Mouse (Mus musculus): Measurements from ENCODE around the gene Pde4a.

The Pde4a gene

GRCm38 (mm10) chr9:21165041-21165951, at the start of gene Pde4a:
Gene Pde4a, plus strand, starts transcription at chr9:21165714.
- no peak for DNase-seq (ENCODE audit: low spot score)

DNA sequence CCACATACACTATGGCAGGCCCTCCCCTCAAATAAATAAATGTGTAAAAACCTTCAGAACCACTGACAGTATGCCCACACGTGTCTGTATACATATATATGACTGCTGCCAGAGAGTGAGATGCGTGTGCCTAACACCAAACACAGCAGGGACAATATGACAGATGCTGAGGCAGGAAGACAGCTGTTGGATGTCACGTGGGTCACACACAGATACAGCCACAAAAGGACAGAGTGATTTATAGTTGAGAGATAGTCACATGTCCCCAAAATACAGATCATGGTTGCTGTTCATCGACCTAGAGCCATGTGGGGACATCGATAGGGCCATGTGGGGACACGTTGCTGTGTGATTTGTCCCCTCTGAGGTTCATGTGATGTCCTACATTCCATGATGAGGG, 48.4 kb upstream of the Pde4a start:
- DNase-seq (ENCODE audit: low spot score): no peak

DNA sequence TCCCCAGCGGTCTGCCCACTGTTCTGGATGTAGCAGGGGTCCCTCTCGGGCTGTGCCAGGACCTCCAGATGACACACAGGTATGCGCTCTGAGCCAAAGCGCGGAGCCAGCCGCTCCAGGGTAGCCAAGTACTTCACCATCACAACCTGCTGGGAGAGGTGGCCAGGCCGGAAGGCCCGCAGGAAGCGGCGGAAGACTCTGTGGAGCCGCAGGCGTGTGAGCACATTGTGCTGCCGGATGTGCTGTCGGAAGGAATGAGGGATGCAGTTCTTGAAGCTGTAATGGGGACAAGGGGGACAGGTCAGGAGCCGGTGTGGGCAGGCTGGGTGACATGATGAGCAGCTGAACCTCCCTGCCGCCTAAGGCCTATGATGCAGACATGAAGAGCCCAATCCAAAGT, 44.0 kb upstream of the Pde4a start:
- DNase-seq (ENCODE audit: low spot score): no peak

- no peak for DNase-seq (ENCODE audit: low spot score)
Observed at GRCm38 (mm10) chr9:21124837-21125236, 40.7 kb upstream of the Pde4a start.

GRCm38 (mm10) chr9:21125502-21126258, 39.8 kb upstream of the Pde4a start:
- no peak for DNase-seq (ENCODE audit: low spot score)

- no peak for DNase-seq (ENCODE audit: low spot score)
Observed at GRCm38 (mm10) chr9:21126259-21126627, 39.3 kb upstream of the Pde4a start.

DNA sequence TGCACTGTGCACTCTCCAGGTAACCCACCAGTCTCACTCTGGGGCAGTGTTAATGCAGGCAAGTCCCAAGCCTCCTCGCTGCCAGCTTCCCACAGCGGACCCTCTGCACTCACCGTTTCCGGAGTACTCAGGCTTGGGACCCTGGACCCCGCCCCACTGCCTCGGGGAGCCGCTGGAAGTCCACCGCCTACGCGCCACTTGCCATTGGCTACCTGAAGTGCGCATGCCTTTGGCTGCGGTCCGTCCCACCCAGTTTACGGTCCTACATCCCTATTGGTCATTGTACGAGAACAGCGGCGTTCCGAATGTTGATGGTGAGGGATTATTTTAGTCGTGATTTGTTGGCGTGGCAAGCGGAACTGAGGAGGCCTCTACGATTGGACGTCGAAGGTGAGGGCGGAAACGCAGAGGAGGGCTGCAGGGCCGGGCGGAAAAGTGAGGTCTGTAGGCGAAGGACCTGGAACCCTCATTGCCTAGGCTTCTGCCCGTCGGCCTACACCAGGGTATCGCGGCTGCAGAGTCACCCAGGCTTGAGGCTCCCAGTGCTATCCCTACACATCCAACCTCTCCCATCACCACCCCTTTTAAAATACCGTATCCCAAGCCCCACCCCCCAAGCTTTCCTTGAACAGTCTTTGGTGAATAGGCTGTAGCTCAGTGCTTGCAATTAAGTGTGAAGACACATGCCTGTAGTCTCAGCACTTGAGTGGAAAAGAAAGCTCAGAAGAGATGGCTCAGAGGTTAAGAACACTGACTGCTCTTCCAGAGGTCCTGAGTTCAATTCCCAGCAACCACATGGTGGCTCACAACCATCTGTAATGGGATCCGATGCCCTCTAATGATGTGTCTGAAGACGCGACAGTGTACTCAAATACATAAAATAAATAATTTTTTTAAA, 34.2 kb upstream of the Pde4a start, which contains the start of gene Tyk2:
Gene Tyk2 (minus strand): TSS at position 185 of the 898 bp plus-strand sequence.
- DNase-seq (ENCODE audit: low spot score): peak; percentile 82

- no peak for DNase-seq (ENCODE audit: low spot score)
Observed at GRCm38 (mm10) chr9:21132102-21132775, 33.3 kb upstream of the Pde4a start.

GRCm38 (mm10) chr9:21133064-21133707, 32.3 kb upstream of the Pde4a start:
- no peak for DNase-seq (ENCODE audit: low spot score)

DNA sequence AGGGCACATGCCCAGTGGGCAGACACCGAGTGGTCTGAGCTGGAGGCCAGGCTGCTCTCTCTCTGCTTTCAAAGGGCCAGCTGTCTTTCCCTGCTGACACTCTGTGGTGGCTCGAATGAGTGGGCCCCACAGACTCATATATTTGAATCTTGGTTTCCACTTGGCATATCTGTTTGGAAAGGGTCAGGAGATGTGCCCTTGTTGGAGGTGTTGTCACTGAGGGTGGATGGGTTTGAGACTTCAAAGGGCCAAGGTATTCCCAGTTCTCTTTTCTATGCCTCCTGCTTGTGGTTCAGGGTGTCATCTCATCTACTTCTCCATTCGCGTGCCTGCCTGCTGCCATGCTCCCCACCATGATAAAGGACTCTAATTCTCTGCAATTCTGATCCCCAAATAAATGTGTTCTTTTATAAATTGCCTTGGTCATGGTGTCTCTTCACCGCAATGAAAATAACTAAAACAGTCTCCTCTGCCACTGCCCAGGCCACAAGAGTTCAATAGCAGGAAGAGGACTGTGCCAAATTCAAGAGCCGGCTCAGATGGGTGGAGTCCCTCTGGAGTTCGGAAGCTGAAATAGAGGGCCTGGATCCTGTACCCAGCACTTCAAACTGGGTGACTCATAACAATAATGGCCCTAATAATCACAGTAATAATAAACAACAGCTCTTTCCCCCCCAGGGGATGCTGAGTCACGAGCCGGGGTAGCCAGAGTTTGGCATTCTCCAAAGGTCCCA, 30.8 kb upstream of the Pde4a start:
- no peak for DNase-seq (ENCODE audit: low spot score)

DNA sequence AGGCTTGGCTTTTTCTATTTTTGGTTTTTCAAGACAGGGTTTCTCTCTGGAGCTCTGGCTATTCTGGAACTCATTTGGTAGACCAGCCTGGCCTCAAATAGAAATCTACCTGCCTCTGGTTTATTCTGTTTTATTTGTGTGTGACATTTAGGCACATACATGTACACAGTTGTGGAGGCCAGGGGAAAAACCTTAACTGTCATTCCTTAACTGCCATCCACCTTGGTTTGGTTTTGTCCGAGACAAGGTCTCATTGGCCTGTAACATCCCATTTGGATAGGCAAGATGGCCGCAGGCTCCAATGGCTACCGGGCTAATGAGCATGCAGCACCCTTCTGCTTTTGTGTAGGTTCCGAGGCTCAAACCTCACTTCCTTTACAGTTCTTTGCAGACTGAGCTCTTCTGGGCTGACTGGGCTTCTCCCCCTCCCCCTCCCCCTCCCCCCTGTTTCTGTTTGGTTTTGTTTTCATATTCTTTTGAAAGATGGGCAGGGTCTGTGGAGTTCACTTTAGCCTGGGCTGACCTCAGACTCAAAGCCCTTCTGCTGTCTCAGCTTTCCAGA, 30.1 kb upstream of the Pde4a start:
- no peak for DNase-seq (ENCODE audit: low spot score)

GRCm38 (mm10) chr9:21135941-21136381, 29.6 kb upstream of the Pde4a start:
- no peak for DNase-seq (ENCODE audit: low spot score)

GRCm38 (mm10) chr9:21136401-21136800, 29.1 kb upstream of the Pde4a start:
- DNase-seq (ENCODE audit: low spot score): no peak

DNA sequence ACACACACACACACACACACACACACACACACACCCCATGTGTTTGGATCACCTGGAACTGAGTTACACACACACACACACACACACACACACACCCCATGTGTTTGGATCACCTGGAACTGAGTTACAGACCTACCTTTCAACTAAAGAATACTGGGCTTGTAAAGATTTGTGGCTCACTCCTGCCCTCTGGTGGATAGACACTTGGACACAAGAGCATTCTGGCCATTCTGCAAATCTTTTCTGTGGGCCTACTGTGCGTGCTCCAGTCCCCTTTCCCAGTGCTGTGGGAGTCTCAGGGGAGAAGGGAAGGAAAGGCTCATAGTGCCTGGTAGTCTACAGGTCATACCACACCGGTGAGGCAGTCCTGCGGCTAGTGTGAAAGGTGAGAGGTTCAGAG, 28.3 kb upstream of the Pde4a start:
- peak; percentile 39 for DNase-seq (ENCODE audit: low spot score)

DNA sequence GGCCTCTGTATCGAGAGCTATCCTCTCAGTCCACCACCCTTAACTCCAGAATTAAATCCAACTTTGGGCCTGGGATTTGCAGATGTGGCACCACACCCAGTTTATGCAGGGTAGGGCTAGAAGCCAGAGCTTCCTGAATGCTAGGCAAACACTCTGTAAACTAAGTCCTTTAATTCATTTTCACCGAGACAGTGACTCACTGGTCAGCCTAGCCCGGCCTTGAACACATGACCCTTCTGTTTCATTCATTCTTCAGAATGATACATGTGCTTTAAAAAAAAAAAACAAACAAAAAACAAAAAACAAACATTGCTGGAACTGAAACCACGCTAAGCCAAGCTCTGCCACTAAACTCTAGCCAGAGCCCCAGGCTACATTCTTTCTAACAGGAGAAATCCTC, 27.1 kb upstream of the Pde4a start:
- DNase-seq (ENCODE audit: low spot score): no peak

DNA sequence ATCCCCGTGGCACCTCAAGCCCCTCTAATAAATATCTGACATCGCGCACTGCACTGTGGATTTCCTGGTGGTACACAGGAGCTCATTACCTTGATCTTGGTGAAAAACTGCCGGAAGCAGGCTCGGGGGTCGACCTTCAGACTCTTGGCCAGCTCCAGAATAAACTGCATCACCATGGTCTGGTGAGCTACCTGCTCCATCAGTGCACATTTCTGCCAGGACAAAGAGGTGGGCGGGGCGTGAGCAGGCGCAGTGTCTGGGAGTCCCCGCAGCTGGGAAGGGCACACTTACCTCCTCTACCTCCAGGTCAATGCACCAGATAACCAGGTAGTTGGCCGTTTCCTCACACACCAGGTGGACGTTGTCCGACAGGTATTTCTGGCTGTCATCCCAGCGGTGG, 23.6 kb upstream of the Pde4a start:
- DNase-seq (ENCODE audit: low spot score): no peak

DNA sequence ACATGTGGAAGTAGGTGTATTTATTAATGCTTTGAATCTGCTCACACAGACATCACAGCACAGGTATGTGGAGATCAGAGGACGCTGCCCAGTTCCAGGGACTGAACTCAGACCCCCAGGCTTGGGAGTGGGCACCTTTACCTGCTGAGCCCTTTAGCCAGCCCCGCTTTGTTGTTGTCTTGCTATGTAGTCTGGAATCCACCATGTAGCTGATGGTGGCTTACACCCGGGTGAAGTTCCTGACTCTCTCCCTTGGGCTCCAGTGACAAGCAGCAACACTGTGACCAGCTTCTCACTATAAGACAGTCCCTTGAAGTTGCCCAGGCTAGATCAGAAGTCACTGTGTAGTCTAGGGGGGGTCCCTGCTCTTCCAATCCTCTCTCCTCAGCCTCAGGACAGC, 21.2 kb upstream of the Pde4a start:
- DNase-seq (ENCODE audit: low spot score): no peak

DNA sequence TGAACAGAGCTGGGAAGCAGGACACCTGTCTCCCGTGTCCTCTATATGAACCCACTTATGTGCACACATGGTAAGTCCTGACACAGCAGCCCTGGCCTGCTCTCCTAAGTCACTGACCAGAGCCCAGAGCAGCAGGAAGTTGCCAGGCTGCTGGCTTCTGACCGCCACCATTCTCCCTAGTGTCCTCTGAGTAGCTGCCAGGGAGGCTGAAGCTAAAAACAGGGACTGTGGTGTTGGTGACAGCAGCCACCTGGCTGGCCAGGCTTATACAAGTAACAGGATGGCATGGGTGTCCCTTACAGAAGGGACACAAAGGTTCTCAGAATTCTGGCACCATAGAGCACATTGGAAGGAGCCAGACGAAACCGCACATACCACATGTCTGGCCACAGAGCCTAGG, 20.1 kb upstream of the Pde4a start:
- DNase-seq (ENCODE audit: low spot score): no peak

GRCm38 (mm10) chr9:21146722-21147121, 18.8 kb upstream of the Pde4a start:
- DNase-seq (ENCODE audit: low spot score): no peak

GRCm38 (mm10) chr9:21148427-21148826, 17.1 kb upstream of the Pde4a start:
- no peak for DNase-seq (ENCODE audit: low spot score)
